Mouse (Mus musculus) kidney, postnatal 0 days (tissue): ENCODE data around the gene Gm8947. TPM values are rescaled to one million over a fixed set of nuclear protein-coding genes. Genes with fewer than 3 reads are reported as not detected.

Source experiments
- ATAC-seq: fragments of 200-750 bp; cut with Nextera tagmentation; replicated peaks from 2 replicates; pipeline ENCODE4 v1.8.0; 2017; ENCODE audit warnings: low read depth, moderate number of reproducible peaks, moderate TSS enrichment, moderate library complexity; ENCODE audit not compliant: low FRiP score
- DNase-seq: peaks from one replicate; pipeline ENCODE4 v3.0.0-alpha.2; 2016; ENCODE audit warnings: low spot score
- H3K27ac ChIP-seq: fragments of 300-500 bp; sonication (generic); 2 replicates; pipeline ENCODE4 v1.5.1; 2014; ENCODE audit warnings: mild to moderate bottlenecking
- H3K27me3 ChIP-seq: fragments of 300-500 bp; sonication (generic); 2 replicates; pipeline ENCODE4 v1.6.1; 2014; ENCODE audit warnings: low read length, mixed read lengths; ENCODE audit not compliant: insufficient read depth
- H3K36me3 ChIP-seq: fragments of 300-500 bp; sonication (generic); 2 replicates; pipeline ENCODE4 v1.6.1; 2014; ENCODE audit warnings: low read length, mixed read lengths; ENCODE audit not compliant: insufficient read depth
- H3K4me1 ChIP-seq: fragments of 300-500 bp; sonication (generic); replicated peaks from 2 replicates; pipeline ENCODE4 v1.6.1; 2014; ENCODE audit warnings: antibody characterized with exemption, low read length, mixed read lengths; ENCODE audit not compliant: insufficient read depth
- H3K4me2 ChIP-seq: fragments of 300-500 bp; sonication (generic); 2 replicates; pipeline ENCODE4 v1.6.1; 2014; ENCODE audit warnings: mild to moderate bottlenecking, low read length, moderate library complexity, mixed read lengths
- H3K4me3 ChIP-seq: fragments of 300-500 bp; sonication (generic); replicated peaks from 2 replicates; pipeline ENCODE4 v1.5.1; 2014; ENCODE audit warnings: low read depth, low read length
- H3K9ac ChIP-seq: fragments of 300-500 bp; sonication (generic); 2 replicates; pipeline ENCODE4 v1.6.1; 2014; ENCODE audit warnings: low read depth, low read length
- H3K9me3 ChIP-seq: fragments of 300-500 bp; sonication (generic); replicated peaks from 2 replicates; pipeline ENCODE4 v1.6.1; 2016; ENCODE audit warnings: low read length, inconsistent platforms, mixed read lengths
- CTCF ChIP-seq: IDR thresholded peaks from 2 replicates; pipeline ENCODE4 v1.5.1; 2016; ENCODE audit warnings: antibody characterized with exemption, low read depth, mild to moderate bottlenecking, moderate library complexity
- WGBS: fragments of 180-500 bp; shearing (Covaris S2); extraction: QIAGEN DNeasy Blood & Tissue Kit; methylation state at CpG from one replicate; pipeline ENCODE4 v1.1.7; 2014; 5-methylcytosine and 5-hydroxymethylcytosine counted together
- polyA plus RNA-seq: library from polyadenylated mRNA; unstranded; fragments of >200 nt; fragmentation: Nextera tagmentation; extraction: Ambion mirVana; gene quantifications from 2 replicates; pipeline ENCODE4 v1.2.1, GENCODE M21; 2015

Gm8947 gene
- polyA plus RNA-seq, 1 experiment from 2014 or later = 0.61 TPM

- ATAC-seq = peak; percentile 34; the same call in 1 of the 2 replicates
- Histone ChIP-seq H3K4me2 (no peak overlapping the region), H3K4me1 (peaks cover 5% of the 10 kb centered on the region; the same call in 1 of the 2 replicates), H3K9ac (no peak overlapping the region), H3K4me3 (no peak overlapping the region), H3K36me3 (no peaks in the 10 kb centered on the region), H3K9me3 (no peaks in the 10 kb centered on the region), H3K27ac (peak overlapping the region; percentile 81), H3K27me3 (no peaks in the 10 kb centered on the region)
- DNase-seq = peak; percentile 40
- WGBS = 16% methylated on average over 12 of the region's 12 CpGs
- TF ChIP-seq CTCF = no peak
Measured at GRCm38 (mm10) chr1:151167297-151168047, 24.7 kb upstream of the Gm8947 start.

GRCm38 (mm10) chr1:151168637-151169036 lies 23.5 kb upstream of the Gm8947 start:
- 63% methylated on average over 3 of the region's 3 CpGs for WGBS
- no peak overlapping the region for H3K27ac ChIP-seq
- H3K4me1 ChIP-seq = peaks cover 5% of the 10 kb centered on the region; the same call in 1 of the 2 replicates
- no peaks in the 10 kb centered on the region for H3K9me3 ChIP-seq
- no peak overlapping the region for H3K4me2 ChIP-seq
- no peaks in the 10 kb centered on the region for H3K27me3 ChIP-seq
- H3K36me3 ChIP-seq = no peaks in the 10 kb centered on the region
- no peak overlapping the region for H3K9ac ChIP-seq
- ATAC-seq (no peak), DNase-seq (no peak)
- no peak overlapping the region for H3K4me3 ChIP-seq
- no peak for TF ChIP-seq CTCF

GRCm38 (mm10) chr1:151171572-151172461 lies 20.4 kb upstream of the Gm8947 start:
- Histone ChIP-seq H3K9me3 (no peaks in the 10 kb centered on the region), H3K4me2 (no peak overlapping the region), H3K4me1 (peaks cover 5% of the 10 kb centered on the region; the same call in 1 of the 2 replicates), H3K9ac (no peak overlapping the region), H3K27me3 (no peaks in the 10 kb centered on the region), H3K4me3 (no peak overlapping the region), H3K27ac (no peak overlapping the region), H3K36me3 (no peaks in the 10 kb centered on the region)
- TF ChIP-seq CTCF = no peak
- WGBS = 58% methylated on average over 2 of the region's 2 CpGs
- ATAC-seq (0 out of 2 replicates have a peak, but pooled peaks have one; percentile 31), DNase-seq (no peak)

- H3K9ac ChIP-seq = no peak overlapping the region
- H3K27ac ChIP-seq = peak overlapping the region; percentile 50
- H3K4me1 ChIP-seq = no peaks in the 10 kb centered on the region
- DNase-seq = peak; percentile 69
- H3K4me3 ChIP-seq = no peak overlapping the region
- H3K27me3 ChIP-seq = no peaks in the 10 kb centered on the region
- peak; percentile 95 for ATAC-seq
- TF ChIP-seq CTCF = no peak
- peak overlapping the region; percentile 25 for H3K4me2 ChIP-seq
- 10% methylated on average over 10 of the region's 10 CpGs for WGBS
- no peaks in the 10 kb centered on the region for H3K9me3 ChIP-seq
- H3K36me3 ChIP-seq = no peaks in the 10 kb centered on the region
Measured at GRCm38 (mm10) chr1:151177030-151177936, 14.9 kb upstream of the Gm8947 start.

- 14% methylated on average over 4 of the region's 4 CpGs for WGBS
- no peak for DNase-seq
- peak overlapping the region; percentile 25; the same call in 1 of the 2 replicates for H3K4me2 ChIP-seq
- ATAC-seq = no peak
- no peaks in the 10 kb centered on the region for H3K9me3 ChIP-seq
- no peak overlapping the region for H3K4me3 ChIP-seq
- no peaks in the 10 kb centered on the region for H3K4me1 ChIP-seq
- TF ChIP-seq CTCF = no peak
- H3K9ac ChIP-seq = no peak overlapping the region
- H3K27ac ChIP-seq = peak overlapping the region; percentile 31
- no peaks in the 10 kb centered on the region for H3K36me3 ChIP-seq
- no peaks in the 10 kb centered on the region for H3K27me3 ChIP-seq
Measured at GRCm38 (mm10) chr1:151177937-151178271, 14.3 kb upstream of the Gm8947 start.
